Mouse (Mus musculus): ENCODE measurements around the gene 1700017B05Rik.

1700017B05Rik gene

GRCm38 (mm10) chr9:57212448-57213222, 49.8 kb downstream of the 1700017B05Rik start:
- DNase-seq: no peak

- peak; percentile 14 for DNase-seq
Observed at GRCm38 (mm10) chr9:57209316-57209715, 53.1 kb downstream of the 1700017B05Rik start.

- DNase-seq: no peak
Observed at GRCm38 (mm10) chr9:57206896-57207295, 55.5 kb downstream of the 1700017B05Rik start.

- peak; percentile 2 for DNase-seq
Observed at GRCm38 (mm10) chr9:57203571-57203970, 58.8 kb downstream of the 1700017B05Rik start.

All from right cerebral cortex, adult 18-20 months (tissue).